Mouse (Mus musculus) heart, embryonic 16.5 days (tissue): Measurements from ENCODE around the gene Ms4a15. TPM values are rescaled to one million over a fixed set of nuclear protein-coding genes. Genes with fewer than 3 reads are reported as not detected.
A peak's percentile ranks its signal among the peaks of the same experiment; 100 is the strongest.

ENCODE experiments used
- ATAC-seq: fragments of 200-750 bp; cut with Nextera tagmentation; replicated peaks from 2 replicates; pipeline ENCODE4 v1.8.0; 2017; ENCODE audit warnings: moderate number of reproducible peaks; ENCODE audit not compliant: insufficient read depth, low FRiP score; ENCODE audit errors: extremely low read depth
- H3K27ac ChIP-seq: fragments of 300-500 bp; sonication (generic); 2 replicates; pipeline ENCODE4 v1.5.1; 2014; ENCODE audit warnings: mild to moderate bottlenecking, low read length, control low read depth, moderate library complexity
- H3K27me3 ChIP-seq: fragments of 300-500 bp; sonication (generic); 2 replicates; pipeline ENCODE4 v1.6.1; 2014; ENCODE audit warnings: low read length, mixed read lengths; ENCODE audit not compliant: control insufficient read depth, insufficient read depth
- H3K36me3 ChIP-seq: fragments of 300-500 bp; sonication (generic); 2 replicates; pipeline ENCODE4 v1.6.1; 2014; ENCODE audit not compliant: control insufficient read depth, insufficient read depth
- H3K4me1 ChIP-seq: fragments of 300-500 bp; sonication (generic); 2 replicates; pipeline ENCODE4 v1.6.1; 2014; ENCODE audit warnings: low read length, mixed read lengths; ENCODE audit not compliant: control insufficient read depth, insufficient read depth
- H3K4me2 ChIP-seq: fragments of 300-500 bp; sonication (generic); 2 replicates; pipeline ENCODE4 v1.6.1; 2014; ENCODE audit warnings: low read depth, mild to moderate bottlenecking, control low read depth, low read length
- H3K4me3 ChIP-seq: fragments of 300-500 bp; sonication (generic); 2 replicates; pipeline ENCODE4 v1.5.1; 2014; ENCODE audit warnings: mild to moderate bottlenecking, control low read depth, low read length
- H3K9ac ChIP-seq: fragments of 300-500 bp; sonication (generic); 2 replicates; pipeline ENCODE4 v1.6.1; 2014; ENCODE audit warnings: low read length, control low read depth
- H3K9me3 ChIP-seq: fragments of 300-500 bp; sonication (generic); replicated peaks from 2 replicates; pipeline ENCODE4 v1.6.1; 2016; ENCODE audit warnings: low read length; ENCODE audit not compliant: control insufficient read depth
- WGBS: fragments of 180-500 bp; shearing (Covaris S2); extraction: QIAGEN DNeasy Blood & Tissue Kit; methylation state at CpG from one replicate; pipeline ENCODE4 v1.1.7; 2014; 5-methylcytosine and 5-hydroxymethylcytosine counted together
- polyA plus RNA-seq: library from polyadenylated mRNA; unstranded; fragments of >200 nt; fragmentation: Nextera tagmentation; extraction: Ambion mirVana; gene quantifications from 2 replicates; pipeline ENCODE4 v1.2.1, GENCODE M21; 2015

Gene Ms4a15
- polyA plus RNA-seq, 1 experiment from 2014 or later = not detected

DNA sequence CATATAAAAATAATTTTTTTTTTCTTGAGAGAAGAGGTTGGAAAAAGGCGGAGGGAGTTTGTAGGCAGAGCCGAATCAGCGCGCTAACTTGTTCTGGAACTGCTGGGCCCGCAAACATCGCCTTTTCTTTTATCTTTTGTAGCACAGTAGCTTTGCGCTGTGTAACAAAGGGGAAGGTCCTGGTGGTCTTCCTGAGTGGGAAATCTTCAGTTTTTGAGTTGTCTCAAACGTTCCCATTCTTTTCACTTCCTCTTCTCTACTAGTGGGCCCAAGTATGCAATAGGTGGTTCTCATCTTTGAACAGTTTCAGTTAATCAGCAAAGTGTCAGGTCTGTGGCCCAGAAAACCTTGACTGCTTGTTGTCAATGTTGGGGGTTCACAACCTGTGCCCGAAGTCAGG is 43.5 kb downstream of the Ms4a15 start:
- 39% methylated on average over 9 of the region's 9 CpGs for WGBS
- Histone ChIP-seq H3K9ac (peak overlapping the region; percentile 59), H3K27ac (peak overlapping the region; percentile 63; the same call in 1 of the 2 replicates), H3K4me1 (peaks cover 39% of the 10 kb centered on the region), H3K4me2 (peak overlapping the region; percentile 65), H3K27me3 (no peaks in the 10 kb centered on the region), H3K9me3 (no peaks in the 10 kb centered on the region), H3K4me3 (peak overlapping the region; percentile 80), H3K36me3 (peaks cover 6% of the 10 kb centered on the region)
- ATAC-seq = no peak

DNA sequence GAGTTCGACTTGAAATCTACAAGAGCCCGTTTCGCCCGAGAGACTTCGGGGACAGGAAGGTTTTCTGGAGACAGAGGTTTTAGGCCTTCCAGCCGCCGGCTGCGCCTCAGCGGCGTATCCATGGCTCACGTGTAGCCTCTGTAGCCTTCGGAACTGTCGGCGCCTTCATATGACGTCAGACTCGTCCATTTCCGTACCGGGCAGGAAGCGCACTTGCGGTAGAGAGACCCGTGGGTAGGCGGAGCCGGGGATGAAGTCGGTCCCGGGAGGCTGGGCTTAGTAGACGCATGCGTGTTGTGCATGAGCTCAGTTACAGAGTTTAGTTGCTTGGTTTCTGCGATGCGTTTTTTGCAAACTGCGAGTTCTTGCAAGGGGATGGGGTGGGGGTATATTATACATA is 43.9 kb downstream of the Ms4a15 start, which contains the start of gene Ccdc86:
Gene Ccdc86, minus strand, starts transcription at position 155 of the 400 bp plus-strand sequence.
- Histone ChIP-seq H3K4me1 (peaks cover 39% of the 10 kb centered on the region), H3K36me3 (peaks cover 8% of the 10 kb centered on the region), H3K27ac (peak within 1 kb of the TSS; percentile 63; the same call in 1 of the 2 replicates), H3K4me3 (peak within 1 kb of the TSS; percentile 80), H3K9ac (peak within 1 kb of the TSS; percentile 84), H3K9me3 (no peaks in the 10 kb centered on the region), H3K4me2 (peak within 1 kb of the TSS; percentile 98), H3K27me3 (no peaks in the 10 kb centered on the region)
- WGBS = under 1% methylated on average over 30 of the region's 30 CpGs
- ATAC-seq = peak; percentile 95

DNA sequence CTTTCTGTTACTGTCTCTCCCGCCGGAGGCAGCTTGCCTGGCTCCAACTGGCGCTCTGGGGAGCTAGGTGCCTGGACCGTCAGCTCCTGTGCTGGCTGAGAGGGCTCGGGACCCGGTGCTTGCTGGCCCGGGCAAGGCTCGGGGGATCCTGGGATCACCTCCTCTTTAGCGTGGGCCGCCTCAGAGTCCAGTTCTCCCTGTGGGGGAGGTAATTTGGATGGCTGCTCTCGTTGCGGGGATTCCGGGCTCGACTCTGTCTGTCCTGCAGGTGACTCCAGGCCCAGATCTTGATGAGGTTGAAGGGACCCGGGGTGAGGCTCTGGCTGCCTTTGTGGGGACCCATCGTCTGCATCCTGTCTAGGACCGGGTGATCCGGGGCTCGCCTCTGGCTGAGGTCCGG is 44.6 kb downstream of the Ms4a15 start:
- H3K4me2 ChIP-seq = peak overlapping the region; percentile 98
- ATAC-seq = no peak
- under 1% methylated on average over 20 of the region's 20 CpGs for WGBS
- no peak overlapping the region for H3K27ac ChIP-seq
- peak overlapping the region; percentile 84 for H3K9ac ChIP-seq
- H3K36me3 ChIP-seq = peaks cover 12% of the 10 kb centered on the region
- no peaks in the 10 kb centered on the region for H3K9me3 ChIP-seq
- H3K27me3 ChIP-seq = no peaks in the 10 kb centered on the region
- peak overlapping the region; percentile 80 for H3K4me3 ChIP-seq
- peaks cover 39% of the 10 kb centered on the region for H3K4me1 ChIP-seq

DNA sequence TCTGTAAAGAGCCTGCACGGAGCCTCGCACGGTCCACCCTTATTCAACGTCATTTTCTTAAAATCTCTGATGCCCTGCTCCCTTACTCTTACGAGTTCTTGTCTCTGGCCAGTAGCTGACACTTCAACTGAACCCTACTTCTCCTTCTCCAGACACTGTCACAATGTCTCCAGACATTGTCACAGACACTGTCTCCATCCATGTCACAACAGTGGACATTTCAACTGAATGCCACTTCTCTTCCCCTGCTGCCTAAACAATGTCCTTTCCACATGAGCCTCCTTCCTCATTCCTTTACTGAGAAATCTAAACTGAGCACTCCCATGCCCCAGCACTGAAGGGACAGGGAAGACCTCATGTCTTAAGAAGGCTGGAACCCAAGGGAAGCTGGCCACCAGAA is 45.8 kb downstream of the Ms4a15 start:
- Histone ChIP-seq H3K4me3 (peak overlapping the region; percentile 80), H3K9ac (peak overlapping the region; percentile 84; the same call in 1 of the 2 replicates), H3K36me3 (peaks cover 23% of the 10 kb centered on the region), H3K27ac (no peak overlapping the region), H3K4me1 (peaks cover 32% of the 10 kb centered on the region), H3K9me3 (no peaks in the 10 kb centered on the region), H3K4me2 (peak overlapping the region; percentile 98), H3K27me3 (no peaks in the 10 kb centered on the region)
- ATAC-seq = no peak
- WGBS = 81% methylated on average over 5 of the region's 5 CpGs

DNA sequence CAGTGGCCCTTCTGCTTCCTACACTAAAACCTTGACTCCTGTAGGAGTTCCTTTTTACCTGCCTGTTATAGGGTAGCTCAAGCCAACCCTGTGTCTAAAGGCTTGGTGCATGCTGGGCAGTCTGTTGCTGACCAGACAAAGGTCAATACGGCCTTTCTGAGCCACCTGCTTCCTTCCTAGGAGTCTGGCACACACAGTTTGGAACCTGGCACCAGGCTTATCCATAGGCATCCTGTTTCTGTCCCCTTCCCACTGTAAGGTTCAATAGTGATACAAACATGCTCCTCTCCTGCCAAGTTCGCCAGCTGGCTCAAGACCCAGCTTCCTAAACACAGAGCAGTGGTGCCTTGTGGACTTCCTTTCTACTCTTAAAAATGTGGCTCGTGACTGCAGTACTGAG is 46.5 kb downstream of the Ms4a15 start:
- WGBS = 67% methylated on average over 3 of the region's 3 CpGs
- H3K27me3 ChIP-seq = no peaks in the 10 kb centered on the region
- 0 out of 2 replicates have a peak overlapping the region, but pooled peaks have one; percentile 4 for H3K4me2 ChIP-seq
- no peak for ATAC-seq
- peaks cover 26% of the 10 kb centered on the region for H3K36me3 ChIP-seq
- no peak overlapping the region for H3K27ac ChIP-seq
- H3K9me3 ChIP-seq = no peaks in the 10 kb centered on the region
- no peak overlapping the region for H3K4me3 ChIP-seq
- H3K9ac ChIP-seq = no peak overlapping the region
- peaks cover 25% of the 10 kb centered on the region for H3K4me1 ChIP-seq

DNA sequence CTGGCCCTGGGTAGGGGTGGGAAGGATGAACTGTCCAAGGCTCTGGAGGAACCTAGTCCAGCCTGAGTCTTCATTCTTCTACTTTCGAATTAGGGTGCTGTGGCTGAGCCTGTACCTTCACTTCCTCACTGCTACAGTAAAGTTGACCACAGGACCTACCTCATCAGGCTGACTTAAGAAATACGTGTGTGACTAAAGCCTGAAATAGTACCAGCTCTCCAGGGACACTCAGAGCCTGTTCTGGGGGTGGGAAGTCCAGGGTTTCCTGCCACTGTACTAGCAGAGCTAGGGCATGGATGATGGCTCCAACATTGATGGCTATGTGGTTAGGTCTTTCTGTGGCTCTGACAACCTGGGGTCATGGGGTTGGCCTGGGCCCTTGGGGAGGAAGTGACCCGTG is 49.1 kb downstream of the Ms4a15 start:
- Histone ChIP-seq H3K36me3 (peaks cover 26% of the 10 kb centered on the region), H3K4me3 (no peak overlapping the region), H3K9ac (no peak overlapping the region), H3K4me1 (peaks cover 30% of the 10 kb centered on the region), H3K9me3 (no peaks in the 10 kb centered on the region), H3K27ac (no peak overlapping the region), H3K27me3 (peaks cover 2% of the 10 kb centered on the region; the same call in 1 of the 2 replicates), H3K4me2 (no peak overlapping the region)
- no peak for ATAC-seq
- WGBS = 92% methylated on average over 3 of the region's 3 CpGs

DNA sequence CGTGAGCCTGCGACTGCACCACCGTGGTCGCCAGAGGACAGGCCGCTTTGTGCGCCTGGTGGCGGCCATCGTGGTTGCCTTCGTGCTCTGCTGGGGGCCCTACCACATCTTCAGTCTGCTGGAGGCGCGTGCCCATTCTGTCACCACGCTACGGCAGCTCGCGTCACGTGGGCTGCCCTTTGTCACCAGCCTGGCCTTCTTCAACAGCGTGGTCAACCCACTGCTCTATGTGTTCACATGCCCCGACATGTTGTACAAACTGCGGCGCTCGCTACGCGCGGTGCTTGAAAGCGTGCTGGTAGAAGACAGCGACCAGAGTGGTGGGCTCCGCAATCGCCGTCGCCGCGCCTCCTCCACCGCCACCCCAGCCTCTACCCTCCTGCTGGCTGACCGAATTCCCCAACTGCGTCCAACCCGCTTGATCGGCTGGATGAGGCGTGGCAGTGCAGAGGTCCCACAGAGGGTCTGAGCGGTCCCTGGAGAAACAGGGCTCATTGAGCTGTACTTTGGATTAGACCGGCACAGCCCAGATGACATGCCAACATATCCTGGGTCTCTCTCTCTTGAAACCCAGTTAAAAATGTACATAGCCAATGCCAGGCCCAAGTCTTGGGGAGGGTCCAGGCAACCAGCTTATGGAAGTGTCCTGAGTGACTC is 52.1 kb downstream of the Ms4a15 start:
- no peak overlapping the region for H3K27ac ChIP-seq
- H3K4me2 ChIP-seq = peak overlapping the region; percentile 79
- peaks cover 26% of the 10 kb centered on the region for H3K36me3 ChIP-seq
- H3K9ac ChIP-seq = peak overlapping the region; percentile 68
- peaks cover 2% of the 10 kb centered on the region; the same call in 1 of the 2 replicates for H3K9me3 ChIP-seq
- H3K27me3 ChIP-seq = peaks cover 2% of the 10 kb centered on the region; the same call in 1 of the 2 replicates
- H3K4me1 ChIP-seq = peaks cover 11% of the 10 kb centered on the region
- peak overlapping the region; percentile 36 for H3K4me3 ChIP-seq
- 8% methylated on average over 40 of the region's 40 CpGs for WGBS
- peak; percentile 54 for ATAC-seq

DNA sequence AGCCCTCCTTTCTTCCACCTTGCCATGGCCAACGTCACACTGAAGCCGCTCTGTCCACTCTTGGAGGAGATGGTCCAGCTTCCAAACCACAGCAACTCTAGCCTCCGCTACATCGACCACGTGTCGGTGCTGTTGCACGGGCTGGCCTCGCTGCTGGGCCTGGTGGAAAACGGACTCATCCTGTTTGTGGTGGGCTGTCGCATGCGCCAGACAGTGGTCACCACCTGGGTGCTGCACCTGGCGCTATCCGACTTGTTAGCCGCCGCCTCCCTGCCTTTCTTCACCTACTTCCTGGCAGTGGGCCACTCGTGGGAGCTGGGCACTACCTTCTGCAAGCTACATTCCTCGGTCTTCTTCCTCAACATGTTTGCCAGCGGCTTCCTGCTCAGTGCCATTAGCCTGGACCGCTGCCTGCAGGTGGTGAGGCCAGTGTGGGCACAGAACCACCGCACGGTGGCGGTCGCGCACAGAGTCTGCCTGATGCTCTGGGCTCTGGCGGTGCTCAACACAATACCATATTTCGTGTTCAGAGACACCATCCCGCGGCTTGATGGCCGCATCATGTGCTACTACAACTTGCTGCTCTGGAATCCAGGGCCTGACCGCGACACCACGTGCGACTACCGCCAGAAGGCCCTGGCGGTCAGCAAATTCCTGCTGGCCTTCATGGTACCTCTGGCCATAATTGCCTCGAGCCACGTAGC is 52.8 kb downstream of the Ms4a15 start:
- peak overlapping the region; percentile 79 for H3K4me2 ChIP-seq
- H3K36me3 ChIP-seq = peaks cover 26% of the 10 kb centered on the region
- peak overlapping the region; percentile 68 for H3K9ac ChIP-seq
- H3K9me3 ChIP-seq = peaks cover 4% of the 10 kb centered on the region; the same call in 1 of the 2 replicates
- peak overlapping the region; percentile 36 for H3K4me3 ChIP-seq
- H3K27ac ChIP-seq = no peak overlapping the region
- peaks cover 11% of the 10 kb centered on the region for H3K4me1 ChIP-seq
- peak; percentile 63 for ATAC-seq
- H3K27me3 ChIP-seq = peaks cover 2% of the 10 kb centered on the region; the same call in 1 of the 2 replicates
- WGBS = 23% methylated on average over 37 of the region's 37 CpGs

DNA sequence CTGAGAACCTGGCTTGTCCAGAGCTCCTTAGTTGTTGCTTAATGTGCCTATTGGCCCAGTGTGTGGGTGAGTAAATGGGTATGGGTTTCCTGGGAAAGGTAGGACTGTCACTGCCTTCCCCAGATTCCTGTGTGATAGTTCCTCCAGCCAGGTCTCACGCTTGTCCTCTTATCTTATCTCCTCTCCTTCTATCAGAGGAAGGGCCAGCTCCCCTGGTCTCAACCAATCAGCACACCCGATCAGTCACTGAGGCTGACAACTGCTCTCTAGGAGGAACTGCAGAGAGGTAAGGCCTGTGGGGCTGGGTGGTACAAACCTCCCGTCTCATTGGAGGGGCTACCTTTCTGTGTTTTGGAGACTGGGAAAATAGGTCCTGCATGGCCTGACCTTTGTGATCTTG is 54.3 kb downstream of the Ms4a15 start:
- Histone ChIP-seq H3K9ac (no peak overlapping the region), H3K4me1 (peaks cover 11% of the 10 kb centered on the region), H3K27me3 (peaks cover 2% of the 10 kb centered on the region; the same call in 1 of the 2 replicates), H3K4me2 (no peak overlapping the region), H3K4me3 (no peak overlapping the region), H3K9me3 (peaks cover 4% of the 10 kb centered on the region; the same call in 1 of the 2 replicates), H3K27ac (no peak overlapping the region), H3K36me3 (peaks cover 15% of the 10 kb centered on the region)
- no peak for ATAC-seq
- 26% methylated on average over 3 of the region's 3 CpGs for WGBS
